ENCODE assay signal across 8 mouse cellular contexts in the genomic region with DNA sequence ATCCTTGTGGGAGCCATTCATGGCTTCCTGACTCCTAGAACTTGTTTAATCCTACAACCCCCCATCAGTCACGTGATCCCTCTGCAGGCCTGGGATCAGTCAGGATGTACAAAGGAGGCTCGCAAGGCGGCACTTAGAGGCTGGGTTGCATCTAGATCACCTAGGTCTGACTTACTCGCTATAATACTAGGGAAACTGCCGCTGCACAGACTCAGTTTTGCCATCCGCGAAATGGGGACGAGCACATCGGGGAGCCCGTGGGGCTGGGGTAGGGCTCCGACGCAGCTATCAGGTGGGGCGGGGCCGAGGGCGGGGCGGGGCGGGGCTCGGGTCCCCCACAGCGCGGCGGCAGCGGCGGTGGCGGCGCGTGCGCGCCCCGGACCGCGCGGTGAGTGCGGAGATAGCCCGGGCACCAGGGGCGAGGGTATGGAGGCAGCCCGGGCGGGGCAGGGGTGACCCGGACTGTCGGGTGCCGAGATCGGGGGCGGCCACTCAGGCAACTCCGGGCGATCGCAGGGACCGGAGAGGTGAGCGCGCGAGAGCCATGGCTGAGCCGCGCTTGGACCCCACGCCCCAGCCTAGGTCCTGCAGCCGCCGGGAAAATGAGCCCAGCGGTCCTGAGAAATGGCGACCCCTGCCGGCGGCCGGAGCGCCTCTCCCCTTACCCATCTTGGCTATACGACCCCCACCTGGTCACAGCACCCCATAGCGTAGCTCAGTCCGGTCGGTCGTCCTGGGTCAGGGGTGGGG. TPM values are rescaled to one million over a fixed set of nuclear protein-coding genes. Genes with fewer than 3 reads are reported as not detected.
A peak's percentile ranks its signal among the peaks of the same experiment; 100 is the strongest.
DNase-seq lines count a peak whose midpoint lies in the region; ATAC-seq lines count a peak whose summit lies in the region.

TSS of gene Gm20532 (plus strand) at position 346 of the 750 bp plus-strand sequence.

- peak; percentile 70 for DNase-seq in A20 (ENCODE audit: low read depth, low spot score)
- DNase-seq in T-cell, adult 2 months (ENCODE audit: low spot score), result peak; percentile 34
- peak; percentile 85 for DNase-seq in embryo, embryonic 10 days (ENCODE audit: low spot score)
- peak; percentile 59 for DNase-seq in heart, adult 9 months (ENCODE audit: low spot score in 2 of 2)
- DNase-seq in neural tube, embryonic 10.5 days (ENCODE audit: extremely low spot score, low spot score), result peak; percentile 90
- peak; percentile 88 for DNase-seq in testis, postnatal 10 days (ENCODE audit: low spot score)

- under 1% methylated on average over 54 of the region's 65 CpGs for WGBS in kidney, embryonic 16.5 days
- under 1% methylated on average over 64 of the region's 65 CpGs for WGBS in liver, embryonic 12.5 days (ENCODE audit: insufficient replicate concordance)

- H3K9me3 ChIP-seq in kidney, embryonic 16.5 days (ENCODE audit: low read length), result no peaks in the 10 kb centered on the region
- H3K9me3 ChIP-seq in liver, embryonic 12.5 days (replicated peaks), result no peaks in the 10 kb centered on the region

- H3K9ac ChIP-seq in kidney, embryonic 16.5 days (replicated peaks; ENCODE audit: low read length), result peak within 1 kb of the TSS; percentile 72
- peak within 1 kb of the TSS; percentile 65 for H3K9ac ChIP-seq in liver, embryonic 12.5 days

- peak within 1 kb of the TSS; percentile 54 for H3K4me3 ChIP-seq in kidney, embryonic 16.5 days (ENCODE audit: low read length)
- H3K4me3 ChIP-seq in liver, embryonic 12.5 days, result peak within 1 kb of the TSS; percentile 65

- ATAC-seq in kidney, embryonic 16.5 days (ENCODE audit: low FRiP score, low TSS enrichment), result peak; percentile 72
- ATAC-seq in liver, embryonic 12.5 days, result peak; percentile 63

- H3K4me2 ChIP-seq in kidney, embryonic 16.5 days (replicated peaks; ENCODE audit: low read depth, low read length), result peak within 1 kb of the TSS; percentile 72
- peak within 1 kb of the TSS; percentile 81 for H3K4me2 ChIP-seq in liver, embryonic 12.5 days

- peak within 1 kb of the TSS; percentile 73 for H3K27ac ChIP-seq in kidney, embryonic 16.5 days (ENCODE audit: low read length)
- peak within 1 kb of the TSS; percentile 74 for H3K27ac ChIP-seq in liver, embryonic 12.5 days

- no peaks in the 10 kb centered on the region for H3K27me3 ChIP-seq in kidney, embryonic 16.5 days (ENCODE audit: insufficient read depth, low read length)
- peaks cover 13% of the 10 kb centered on the region for H3K27me3 ChIP-seq in liver, embryonic 12.5 days (replicated peaks)

- peaks cover 21% of the 10 kb centered on the region for H3K4me1 ChIP-seq in kidney, embryonic 16.5 days (ENCODE audit: insufficient read depth, low read length)
- peaks cover 61% of the 10 kb centered on the region for H3K4me1 ChIP-seq in liver, embryonic 12.5 days

- H3K36me3 ChIP-seq in kidney, embryonic 16.5 days (ENCODE audit: insufficient read depth, low read length), result no peaks in the 10 kb centered on the region; the same call in 1 of the 2 replicates
- peaks cover 28% of the 10 kb centered on the region for H3K36me3 ChIP-seq in liver, embryonic 12.5 days

RNA-seq across cellular contexts. Expression of gene Gm20532, which starts in this region (rescaled TPM):
- polyA plus RNA-seq in kidney, embryonic 16.5 days (2015; fragmentation: Nextera tagmentation; extraction: Ambion mirVana), result not detected in 2 replicates
- not detected in 2 replicates for polyA plus RNA-seq in liver, embryonic 12.5 days (2016; fragmentation: Nextera tagmentation; extraction: Ambion mirVana)

Comparison
In these comparisons a context has a peak if more than half of its experiments do, and no peak if none do; other contexts are left out.
1. Peak in every context shown above with its lines: DNase-seq, ATAC-seq, H3K4me3 ChIP-seq and H3K27ac ChIP-seq.
2. Peak in ATAC-seq, H3K4me3 ChIP-seq, H3K27ac ChIP-seq, H3K9ac ChIP-seq and H3K4me2 ChIP-seq in kidney, embryonic 16.5 days; RNA of the gene not detected or under 1 TPM.
3. Peak in ATAC-seq, H3K4me3 ChIP-seq, H3K27ac ChIP-seq, H3K9ac ChIP-seq and H3K4me2 ChIP-seq in liver, embryonic 12.5 days; RNA of the gene not detected or under 1 TPM.
4. DNase-seq: peak in every context shown above with its lines; median percentile 90 in neural tube, embryonic 10.5 days; 88 in testis, postnatal 10 days; 85 in embryo, embryonic 10 days; 70 in A20; 59 in heart, adult 9 months; 34 in T-cell, adult 2 months.